Mouse (Mus musculus) ES-Bruce4 (cell line): Measurements from ENCODE around the gene Pfdn6. TPM values are rescaled to one million over a fixed set of nuclear protein-coding genes. Genes with fewer than 3 reads are reported as not detected.
"Not testable (repeated sequence)": the region's sequence is repeated elsewhere in the genome, so short reads cannot be mapped to it uniquely, and the experiment has no call there.

Experiments used
- H3K27ac ChIP-seq: 2 replicates; pipeline ENCODE4 v1.5.1; 2012; ENCODE audit warnings: low read length, inconsistent platforms; ENCODE audit not compliant: insufficient read depth
- H3K27me3 ChIP-seq: 2 replicates; pipeline ENCODE4 v1.6.1; 2012; ENCODE audit warnings: mild to moderate bottlenecking, low read length, inconsistent platforms; ENCODE audit not compliant: control insufficient read depth, poor library complexity, insufficient read depth, severe bottlenecking
- H3K36me3 ChIP-seq: 2 replicates; pipeline ENCODE4 v1.6.1; 2012; ENCODE audit warnings: inconsistent platforms, mild to moderate bottlenecking, low read length, moderate library complexity; ENCODE audit not compliant: control insufficient read depth, poor library complexity, insufficient read depth, severe bottlenecking
- H3K4me1 ChIP-seq: one replicate; pipeline ENCODE4 v1.8.1; 2011; ENCODE audit warnings: low read length; ENCODE audit not compliant: control insufficient read depth, insufficient read depth
- H3K4me3 ChIP-seq: 2 replicates; pipeline ENCODE4 v1.5.1; 2011; ENCODE audit warnings: low read depth, mild to moderate bottlenecking, low read length
- H3K9ac ChIP-seq: 2 replicates; pipeline ENCODE4 v1.6.1; 2012; ENCODE audit warnings: low read depth, mild to moderate bottlenecking, inconsistent platforms; ENCODE audit not compliant: poor library complexity, severe bottlenecking
- H3K9me3 ChIP-seq: replicated peaks from 2 replicates; pipeline ENCODE4 v1.6.1; 2012; ENCODE audit warnings: mild to moderate bottlenecking, low read length, inconsistent platforms; ENCODE audit not compliant: control insufficient read depth, poor library complexity, insufficient read depth, severe bottlenecking
- CTCF ChIP-seq: IDR thresholded peaks from one replicate; pipeline ENCODE4 v1.8.1; 2011; ENCODE audit warnings: low read depth, low read length
- EP300 ChIP-seq: IDR thresholded peaks from 2 replicates; pipeline ENCODE4 v1.6.1; 2011; ENCODE audit warnings: low read depth, low read length; ENCODE audit not compliant: insufficient read depth
- POLR2A ChIP-seq: IDR thresholded peaks from one replicate; pipeline ENCODE4 v1.8.1; 2011; ENCODE audit warnings: low read length; ENCODE audit not compliant: insufficient read depth
- polyA plus RNA-seq: library from polyadenylated mRNA; stranded (reverse); fragments of >200 nt; gene quantifications from 2 replicates; pipeline ENCODE4 v1.2.4, GENCODE M21; 2011; ENCODE audit warnings: low read depth; ENCODE audit not compliant: missing spikeins, insufficient read depth, insufficient read length

Pfdn6 gene
- 146 and 152 TPM in 2 replicates for polyA plus RNA-seq

GRCm38 (mm10) chr17:33940206-33940805 lies at the start of gene Pfdn6, which contains the start of gene Wdr46:
Gene Pfdn6 (minus strand): TSS chr17:33940343.
Gene Wdr46 (plus strand): TSS chr17:33940660.
- Histone ChIP-seq H3K4me3 (peak within 1 kb of the TSS; percentile 91), H3K4me1 (no peaks in the 10 kb centered on the region), H3K27ac (no peak within 1 kb of the TSS), H3K9ac (peak within 1 kb of the TSS; percentile 77), H3K27me3 (no peaks in the 10 kb centered on the region), H3K36me3 (peaks cover 13% of the 10 kb centered on the region), H3K9me3 (no peaks in the 10 kb centered on the region)
- TF ChIP-seq CTCF (no peak), POLR2A (no peak), EP300 (no peak)

GRCm38 (mm10) chr17:33982136-33982535 lies 42.0 kb upstream of the Pfdn6 start:
- not testable (repeated sequence) for H3K27me3 ChIP-seq, H3K36me3 ChIP-seq, H3K27ac ChIP-seq, H3K9me3 ChIP-seq, H3K4me1 ChIP-seq, H3K9ac ChIP-seq
- peak; percentile 58 for TF ChIP-seq CTCF
- H3K4me3 ChIP-seq: 0 out of 2 replicates have a peak overlapping the region, but pooled peaks have one; percentile 13

- not testable (repeated sequence) for H3K9me3 ChIP-seq, H3K36me3 ChIP-seq, H3K27me3 ChIP-seq, H3K4me1 ChIP-seq
- Histone ChIP-seq H3K9ac (peak overlapping the region; percentile 50), H3K4me3 (peak overlapping the region; percentile 81), H3K27ac (peak overlapping the region; percentile 42)
- TF ChIP-seq EP300: peak; percentile 82
- peak; percentile 64 for TF ChIP-seq CTCF
- TF ChIP-seq POLR2A: peak; percentile 59
Observed at GRCm38 (mm10) chr17:33981192-33981909, 41.2 kb upstream of the Pfdn6 start.

- Histone ChIP-seq H3K4me1 (peaks cover 7% of the 10 kb centered on the region), H3K27me3 (peaks cover 2% of the 10 kb centered on the region; the same call in 1 of the 2 replicates), H3K9me3 (no peaks in the 10 kb centered on the region), H3K27ac (no peak overlapping the region), H3K4me3 (peak overlapping the region; percentile 3; the same call in 1 of the 2 replicates), H3K36me3 (no peaks in the 10 kb centered on the region), H3K9ac (no peak overlapping the region)
- TF ChIP-seq CTCF (no peak), POLR2A (no peak), EP300 (0 out of 2 replicates have a peak, but pooled peaks have one; percentile 57)
Observed at GRCm38 (mm10) chr17:33980181-33981035, 40.3 kb upstream of the Pfdn6 start.

- Histone ChIP-seq H3K4me1 (peaks cover 7% of the 10 kb centered on the region), H3K36me3 (no peaks in the 10 kb centered on the region), H3K9me3 (no peaks in the 10 kb centered on the region), H3K4me3 (no peak overlapping the region), H3K27me3 (peaks cover 2% of the 10 kb centered on the region; the same call in 1 of the 2 replicates), H3K27ac (no peak overlapping the region), H3K9ac (no peak overlapping the region)
- no peak for TF ChIP-seq EP300
Observed at GRCm38 (mm10) chr17:33979512-33980050, 39.4 kb upstream of the Pfdn6 start.
